Mouse (Mus musculus): ENCODE measurements at regions not wholly inside any gene's neighbourhood (a gene's known extent, or its start where the extent isn't known, plus 50 kb on each side); places are given as distances from the start of the nearest gene placed in this dataset.
A peak's percentile ranks its signal among the peaks of the same experiment; 100 is the strongest.

DNA sequence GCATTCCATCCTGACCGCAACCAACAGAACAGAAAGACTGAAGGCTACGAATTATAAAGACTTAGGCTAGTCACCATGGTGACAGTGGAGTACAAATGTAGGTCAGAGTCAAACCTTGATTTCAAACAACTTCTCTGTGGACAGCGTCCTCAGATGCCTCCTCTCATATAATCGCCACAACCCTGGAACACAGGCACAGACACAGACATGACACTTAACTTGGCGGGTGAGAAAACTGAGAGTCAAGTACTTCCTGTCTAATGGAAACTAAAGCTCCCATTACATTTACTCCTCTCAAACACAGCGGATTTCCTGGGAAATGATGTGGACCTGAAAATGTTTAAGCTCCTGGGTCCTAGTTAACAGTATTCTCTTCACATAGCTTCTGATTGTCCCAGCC lies 149.5 kb upstream of the Frmd6 start:
- DNase-seq: no peak

- DNase-seq: peak; percentile 37
Measured at GRCm38 (mm10) chr12:70679701-70680425, 145.5 kb upstream of the Frmd6 start.

GRCm38 (mm10) chr12:70681407-70681990 lies 143.8 kb upstream of the Frmd6 start:
- DNase-seq: no peak

DNA sequence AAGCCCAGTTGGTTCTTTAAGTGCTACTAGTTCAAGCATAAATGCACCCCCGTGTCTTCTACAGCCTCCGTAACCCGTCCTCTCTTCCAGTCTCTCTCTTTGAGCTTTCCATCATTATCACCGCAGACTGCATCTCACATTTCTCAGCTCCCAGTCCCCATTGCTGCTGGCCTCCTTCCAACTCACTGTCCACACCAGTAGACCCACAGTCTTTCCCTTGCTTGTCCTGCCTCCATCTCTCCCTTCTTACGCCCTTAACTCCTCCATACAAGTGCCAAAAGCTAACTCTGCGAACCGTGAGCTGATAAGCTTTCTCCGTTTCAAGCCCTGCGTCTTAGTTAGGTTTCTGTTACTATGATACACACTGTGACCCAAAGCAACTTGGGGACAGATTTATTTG lies 141.0 kb upstream of the Frmd6 start:
- DNase-seq: no peak

- DNase-seq: no peak
Measured at GRCm38 (mm10) chr12:70685432-70685831, 139.9 kb upstream of the Frmd6 start.

DNA sequence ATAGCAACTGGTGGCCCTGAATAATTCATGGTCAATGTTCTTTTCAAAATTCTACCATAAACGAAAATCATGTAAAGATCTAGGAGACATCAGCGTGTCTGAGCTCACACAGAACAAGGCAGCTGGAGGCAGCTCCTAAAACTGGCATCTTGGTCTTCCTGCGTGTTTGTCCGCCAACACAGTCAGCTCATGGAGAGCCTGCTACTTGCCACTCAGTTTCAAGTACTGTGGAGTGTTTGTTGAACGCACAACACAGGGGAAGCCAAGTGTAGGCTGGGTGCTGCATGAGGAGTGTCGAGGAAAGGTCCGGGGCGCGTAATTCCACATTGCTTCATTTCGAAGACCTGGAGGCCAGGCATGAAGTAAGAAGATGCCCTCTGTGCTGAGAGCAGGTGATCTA lies 139.0 kb upstream of the Frmd6 start:
- DNase-seq: no peak

GRCm38 (mm10) chr12:70686971-70687370 lies 138.3 kb upstream of the Frmd6 start:
- DNase-seq: no peak

DNA sequence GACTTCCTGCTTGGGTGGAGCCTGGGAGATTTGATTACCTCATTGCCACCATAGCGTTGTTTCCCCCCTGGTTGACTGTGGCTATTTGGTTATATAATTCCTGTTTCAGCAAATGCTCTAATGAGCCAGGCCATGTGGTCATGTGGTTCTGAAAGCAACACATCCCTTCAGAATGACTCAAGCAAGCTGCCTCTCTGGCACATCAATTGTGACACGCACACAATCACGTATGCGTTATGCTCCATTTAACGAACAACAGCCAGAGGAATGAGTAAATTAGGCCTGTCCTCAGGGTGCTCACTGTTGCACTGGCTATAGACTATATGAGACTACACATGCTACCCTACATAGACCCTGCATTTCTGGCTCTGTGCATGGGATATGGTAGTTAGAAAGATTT lies 130.2 kb upstream of the Frmd6 start:
- no peak for DNase-seq

DNA sequence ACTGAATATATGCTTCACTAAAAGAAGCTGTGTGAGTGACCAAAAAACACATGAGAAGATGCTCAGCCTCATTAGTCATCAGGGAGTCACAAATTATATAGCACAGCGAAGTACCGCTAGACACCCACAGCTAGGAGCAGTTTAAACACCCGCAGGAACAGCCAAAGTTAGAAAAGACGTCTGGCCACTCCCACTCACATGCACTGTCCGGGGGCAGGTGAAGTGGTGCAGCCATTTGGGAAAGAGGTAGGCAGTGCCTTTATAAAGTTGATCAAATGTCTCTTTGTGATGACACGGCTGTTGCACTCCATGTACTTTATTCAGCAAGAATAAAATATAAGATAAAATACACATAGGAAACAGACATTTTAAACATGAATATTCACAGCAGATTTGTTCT lies 129.1 kb upstream of the Frmd6 start:
- DNase-seq: no peak

DNA sequence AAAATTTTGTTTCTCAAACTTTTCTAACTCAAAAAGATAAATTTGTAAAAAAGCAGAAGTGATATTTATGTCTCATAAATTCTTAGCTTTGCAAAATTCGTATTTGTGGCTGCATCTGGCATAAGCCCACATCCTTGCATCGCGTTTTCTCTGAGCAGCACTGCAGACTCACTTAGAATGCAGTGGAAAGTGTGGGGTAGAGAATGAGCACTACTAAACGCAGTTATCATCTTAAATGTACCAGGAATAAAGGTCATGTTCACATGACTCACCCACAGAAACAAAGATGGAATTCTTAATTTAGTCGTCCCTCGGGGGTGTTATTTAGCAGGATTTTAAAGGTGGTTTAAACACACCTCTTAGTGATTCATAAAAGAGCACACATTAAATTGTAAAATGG lies 126.8 kb upstream of the Frmd6 start:
- no peak for DNase-seq

DNA sequence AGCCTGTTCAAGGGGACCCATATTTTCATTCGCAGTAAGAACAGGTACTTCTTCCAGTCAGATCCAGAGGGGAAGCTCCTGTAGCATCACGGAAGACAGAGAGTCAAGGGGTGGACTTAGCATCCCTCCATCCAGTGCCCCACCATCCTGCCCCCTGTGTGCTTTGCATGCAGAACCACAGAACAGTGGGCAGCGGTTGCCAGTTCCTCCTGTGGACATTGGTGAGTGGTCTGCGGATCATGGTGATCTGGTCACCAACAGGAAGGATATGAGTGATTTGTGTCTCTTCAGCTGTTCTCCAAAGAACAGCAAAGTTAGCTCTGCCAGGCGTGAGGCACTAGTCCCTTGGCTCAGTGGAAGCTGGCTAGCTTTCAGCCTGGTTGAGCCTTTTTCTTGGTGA lies 122.8 kb upstream of the Frmd6 start:
- DNase-seq: no peak

- DNase-seq: no peak
Measured at GRCm38 (mm10) chr12:70706806-70707628, 118.3 kb upstream of the Frmd6 start.

- no peak for DNase-seq
Measured at GRCm38 (mm10) chr12:70707629-70708289, 117.6 kb upstream of the Frmd6 start.

DNA sequence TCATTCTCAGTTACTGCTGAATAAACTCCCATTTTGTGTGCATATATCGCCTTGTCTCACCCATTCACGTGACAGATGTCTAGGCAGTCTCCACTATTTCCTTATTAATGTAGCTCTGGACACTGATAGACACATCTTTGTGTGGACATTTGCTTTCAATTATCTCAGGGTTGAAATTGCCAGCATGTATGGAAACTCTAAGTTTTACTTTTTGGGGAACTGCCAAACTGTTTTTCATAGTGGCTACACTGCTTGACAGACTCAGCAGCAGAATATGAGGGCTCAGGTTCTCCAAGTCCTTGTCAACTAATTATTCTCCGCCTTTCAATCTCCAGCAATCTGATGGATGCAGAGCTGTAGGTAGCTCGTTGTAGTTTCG lies 117.0 kb upstream of the Frmd6 start:
- DNase-seq: no peak

- DNase-seq: no peak
Measured at GRCm38 (mm10) chr12:70710311-70710710, 115.0 kb upstream of the Frmd6 start.

DNA sequence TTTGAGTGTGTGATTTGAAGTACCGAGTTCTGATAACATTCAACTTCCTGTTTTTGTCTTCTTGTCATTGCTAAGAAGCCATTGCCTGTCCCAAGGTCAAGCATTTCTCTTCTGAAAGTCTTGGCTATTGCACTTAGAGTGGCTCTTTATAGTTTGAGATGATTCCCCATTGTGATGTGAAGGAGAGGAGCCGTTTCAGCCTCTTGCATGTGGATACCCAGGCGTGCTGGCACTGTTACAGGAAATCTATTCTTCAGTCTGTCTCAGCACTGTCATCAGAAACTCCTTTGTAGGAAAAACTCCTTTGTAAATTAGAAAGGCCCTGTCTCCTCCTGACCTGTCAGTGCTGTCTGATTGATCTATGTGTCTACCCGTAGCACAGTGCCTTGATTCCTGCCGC lies 114.3 kb upstream of the Frmd6 start:
- DNase-seq: no peak

DNA sequence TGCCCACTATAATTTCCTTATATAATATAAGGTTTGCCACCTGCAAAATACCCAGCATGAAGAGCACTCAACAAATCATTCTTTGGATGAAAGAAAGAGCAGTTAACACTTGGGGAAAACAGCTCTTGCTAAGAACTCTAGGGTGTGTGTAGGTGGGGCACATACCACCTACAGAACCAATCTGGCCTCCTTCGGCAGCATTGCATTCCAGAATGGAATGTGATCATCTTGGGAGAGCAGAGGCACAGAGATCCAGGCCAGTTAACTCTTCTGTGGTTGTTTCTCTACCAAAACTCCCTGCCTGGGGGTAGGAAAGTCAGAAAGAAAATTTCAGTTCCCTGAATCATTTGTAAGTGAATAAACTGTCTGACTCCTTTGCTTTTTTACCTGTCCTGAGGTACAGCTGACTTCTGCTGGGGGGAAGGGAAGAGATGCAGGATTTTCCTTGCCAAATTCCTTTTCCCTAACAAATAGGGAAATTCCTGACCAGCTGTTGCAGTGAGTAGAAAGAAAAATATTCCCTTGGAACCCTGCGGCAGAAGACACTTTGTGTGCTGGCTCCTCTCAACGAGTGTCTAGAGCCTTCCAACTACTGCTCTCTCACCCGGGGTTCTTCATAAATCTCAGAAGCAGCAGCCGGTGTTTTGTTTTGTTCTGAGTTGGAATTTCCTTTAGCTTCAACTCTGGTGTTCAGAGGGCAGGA lies 112.8 kb upstream of the Frmd6 start:
- no peak for DNase-seq

DNA sequence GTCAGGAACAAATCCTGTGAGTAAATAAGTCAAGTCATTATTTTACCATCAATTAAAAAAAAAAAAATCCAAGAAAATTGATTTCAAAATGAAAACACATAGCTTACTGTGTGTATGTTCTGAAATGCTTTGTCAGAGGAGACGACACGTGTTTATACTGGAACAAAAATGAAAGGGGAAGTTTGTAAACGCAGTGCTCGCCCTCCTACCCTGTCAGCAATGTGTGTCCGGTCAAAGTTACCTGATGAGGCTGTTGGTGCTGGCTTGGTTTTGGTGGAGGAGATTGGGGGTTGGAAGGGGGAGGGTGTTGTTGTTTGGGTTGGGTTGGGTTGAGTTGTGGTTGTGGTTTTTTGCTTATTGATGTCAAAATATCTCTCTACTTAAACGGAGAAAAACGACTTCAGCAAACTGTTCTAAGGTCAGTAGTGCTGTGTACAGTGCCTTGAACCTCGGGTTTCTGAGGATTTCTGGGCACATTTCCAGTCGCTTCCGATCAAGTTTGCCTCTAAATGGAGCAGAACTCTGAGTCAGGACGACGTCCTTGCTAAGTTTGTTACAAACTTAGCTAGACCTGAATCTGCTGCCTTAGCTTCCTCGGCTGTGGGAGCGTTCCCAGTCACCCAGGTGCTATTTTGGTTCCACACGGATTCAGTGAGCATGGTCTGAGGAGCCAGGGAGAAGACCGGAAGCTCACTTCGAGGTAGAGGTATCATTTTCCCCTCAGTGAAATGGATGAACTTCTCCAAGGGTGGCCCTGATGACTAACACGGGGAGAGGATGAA lies 111.6 kb upstream of the Frmd6 start:
- DNase-seq: no peak

DNA sequence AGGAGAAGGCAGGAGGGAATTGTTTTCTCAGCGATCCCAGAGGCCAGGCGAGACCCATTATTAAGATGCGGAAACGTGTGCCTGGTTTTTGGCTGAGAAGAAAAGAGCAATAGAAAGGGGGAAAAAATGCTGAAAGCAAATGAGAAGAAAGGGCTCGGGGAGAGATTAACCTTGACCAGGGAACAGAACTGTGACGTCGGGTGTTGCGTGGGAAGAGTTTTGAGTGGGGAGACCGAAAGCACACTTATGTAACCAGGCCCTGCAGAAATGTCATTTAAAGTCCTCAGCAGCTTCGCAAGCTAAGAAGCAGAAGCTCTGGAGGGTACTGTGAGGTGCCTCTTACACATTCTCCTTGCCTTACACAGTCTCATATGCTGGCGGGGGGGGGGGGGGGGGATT lies 111.0 kb upstream of the Frmd6 start:
- no peak for DNase-seq

- no peak for DNase-seq
Measured at GRCm38 (mm10) chr12:70715836-70716235, 109.5 kb upstream of the Frmd6 start.

DNA sequence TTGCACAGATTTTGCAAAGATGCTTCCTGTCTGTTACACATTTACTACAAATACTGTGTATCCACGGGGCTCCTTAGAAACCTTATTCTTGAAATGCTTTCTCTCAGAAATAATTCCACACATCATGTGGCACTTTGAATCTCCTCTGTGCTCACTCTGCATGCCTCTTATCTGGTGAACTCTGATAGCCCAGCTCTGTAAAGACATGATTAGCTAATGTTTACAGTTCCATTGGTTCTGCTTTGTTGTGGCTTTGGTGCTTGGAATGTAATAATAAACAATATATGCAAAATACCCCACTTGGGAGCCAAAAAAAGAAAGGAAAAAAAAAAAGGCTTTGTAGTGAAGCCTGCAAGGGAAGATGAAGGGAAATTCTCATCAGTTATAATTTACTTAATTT lies 106.7 kb upstream of the Frmd6 start:
- no peak for DNase-seq

DNA sequence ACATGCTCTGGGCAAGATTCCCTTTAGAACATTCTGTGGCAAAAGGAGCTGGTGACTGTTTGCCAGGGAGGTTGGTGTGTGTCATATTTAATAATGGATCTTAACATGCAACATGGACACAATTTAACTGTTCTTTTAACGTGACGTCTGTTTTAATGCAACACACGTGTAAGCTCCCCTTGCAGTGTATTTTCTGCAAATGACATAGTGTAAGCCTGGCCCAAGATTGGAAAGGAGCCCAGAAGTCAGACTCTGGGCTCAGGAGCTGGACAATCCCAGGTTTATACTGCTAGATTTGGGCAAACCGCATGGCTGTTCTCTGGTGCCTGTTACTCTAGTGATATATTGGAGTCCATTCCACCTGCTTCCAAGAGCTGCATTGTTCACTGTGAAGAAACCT lies 106.1 kb upstream of the Frmd6 start:
- no peak for DNase-seq

Data from embryo, embryonic 11 days (tissue).